ENCODE assay signal across 8 mouse cellular contexts in genomic region chr9:116808401-116808800, GRCm38 (mm10).
A peak's percentile ranks its signal among the peaks of the same experiment; 100 is the strongest.
DNase-seq lines count a peak whose midpoint lies in the region; ATAC-seq lines count a peak whose summit lies in the region.

No protein-coding gene starts in this region.

- peaks cover 11% of the 10 kb centered on the region; the same call in 1 of the 2 replicates for H3K27me3 ChIP-seq in midbrain, embryonic 10.5 days (ENCODE audit: low read depth, poor library complexity, severe bottlenecking)
- H3K27me3 ChIP-seq in midbrain, embryonic 11.5 days (ENCODE audit: control insufficient read depth, insufficient read depth, low read length), result no peaks in the 10 kb centered on the region
- H3K27me3 ChIP-seq in limb, embryonic 10.5 days (ENCODE audit: low read depth, poor library complexity, severe bottlenecking), result no peaks in the 10 kb centered on the region
- H3K27me3 ChIP-seq in stomach, embryonic 16.5 days (ENCODE audit: control insufficient read depth, insufficient read depth, low read length), result no peaks in the 10 kb centered on the region

- DNase-seq in adrenal gland, adult 2 months, result peak; percentile 22
- DNase-seq in adrenal gland, adult 8-10 months, result no peak
- DNase-seq in midbrain, embryonic 10.5 days (ENCODE audit: low spot score), result no peak
- DNase-seq in midbrain, embryonic 11.5 days (ENCODE audit: low spot score, missing footprints), result no peak
- DNase-seq in limb, embryonic 10.5 days (ENCODE audit: low spot score), result no peak
- DNase-seq in thymus, postnatal 4 days, result no peak
- no peak for DNase-seq in ovary, adult 18-20 months (ENCODE audit: low spot score)

- 79% methylated on average over 4 of the region's 4 CpGs for WGBS in midbrain, embryonic 10.5 days
- WGBS in midbrain, embryonic 11.5 days, result 79% methylated on average over 4 of the region's 4 CpGs
- 84% methylated on average over 4 of the region's 4 CpGs for WGBS in limb, embryonic 10.5 days
- 64% methylated on average over 4 of the region's 4 CpGs for WGBS in stomach, embryonic 16.5 days

- no peaks in the 10 kb centered on the region for H3K36me3 ChIP-seq in midbrain, embryonic 10.5 days
- no peaks in the 10 kb centered on the region for H3K36me3 ChIP-seq in midbrain, embryonic 11.5 days (ENCODE audit: control insufficient read depth, insufficient read depth, low read length)
- H3K36me3 ChIP-seq in limb, embryonic 10.5 days, result no peaks in the 10 kb centered on the region
- no peaks in the 10 kb centered on the region for H3K36me3 ChIP-seq in stomach, embryonic 16.5 days (ENCODE audit: control insufficient read depth, insufficient read depth, low read length)

- H3K4me2 ChIP-seq in midbrain, embryonic 11.5 days, result no peak overlapping the region
- no peak overlapping the region for H3K4me2 ChIP-seq in stomach, embryonic 16.5 days (ENCODE audit: low read depth, low read length)

- no peaks in the 10 kb centered on the region for H3K9me3 ChIP-seq in midbrain, embryonic 10.5 days (replicated peaks)
- no peaks in the 10 kb centered on the region for H3K9me3 ChIP-seq in midbrain, embryonic 11.5 days (ENCODE audit: control insufficient read depth, low read length)
- H3K9me3 ChIP-seq in limb, embryonic 10.5 days (replicated peaks), result no peaks in the 10 kb centered on the region
- H3K9me3 ChIP-seq in stomach, embryonic 16.5 days (replicated peaks; ENCODE audit: control insufficient read depth, low read length), result no peaks in the 10 kb centered on the region

- H3K4me3 ChIP-seq in midbrain, embryonic 10.5 days, result no peak overlapping the region
- H3K4me3 ChIP-seq in midbrain, embryonic 11.5 days (ENCODE audit: low read depth, low read length), result no peak overlapping the region
- H3K4me3 ChIP-seq in limb, embryonic 10.5 days, result no peak overlapping the region
- H3K4me3 ChIP-seq in stomach, embryonic 16.5 days (replicated peaks; ENCODE audit: low read length), result no peak overlapping the region

- peaks cover 17% of the 10 kb centered on the region for H3K4me1 ChIP-seq in midbrain, embryonic 10.5 days
- peaks cover 14% of the 10 kb centered on the region for H3K4me1 ChIP-seq in midbrain, embryonic 11.5 days (ENCODE audit: control insufficient read depth, insufficient read depth, low read length)
- peaks cover 43% of the 10 kb centered on the region for H3K4me1 ChIP-seq in limb, embryonic 10.5 days
- peaks cover 6% of the 10 kb centered on the region; the same call in 1 of the 2 replicates for H3K4me1 ChIP-seq in stomach, embryonic 16.5 days (ENCODE audit: control insufficient read depth, insufficient read depth, low read length)

- no peak overlapping the region for H3K9ac ChIP-seq in midbrain, embryonic 11.5 days (ENCODE audit: low read length)
- no peak overlapping the region for H3K9ac ChIP-seq in stomach, embryonic 16.5 days (ENCODE audit: low read length)

- no peak for ATAC-seq in midbrain, embryonic 11.5 days (ENCODE audit: low FRiP score)
- ATAC-seq in stomach, embryonic 16.5 days (ENCODE audit: insufficient read depth, low FRiP score), result no peak

- peak overlapping the region; percentile 78; the same call in 1 of the 2 replicates for H3K27ac ChIP-seq in midbrain, embryonic 10.5 days (replicated peaks)
- no peak overlapping the region for H3K27ac ChIP-seq in midbrain, embryonic 11.5 days (ENCODE audit: low read depth, low read length)
- H3K27ac ChIP-seq in limb, embryonic 10.5 days, result peak overlapping the region; percentile 85
- H3K27ac ChIP-seq in stomach, embryonic 16.5 days (ENCODE audit: low read length), result peak overlapping the region; percentile 65
